Mouse (Mus musculus) embryonic facial prominence, embryonic 14.5 days (tissue): Measurements from ENCODE around the gene Zfp697. TPM values are rescaled to one million over a fixed set of nuclear protein-coding genes. Genes with fewer than 3 reads are reported as not detected.
"Not testable (repeated sequence)": the region's sequence is repeated elsewhere in the genome, so short reads cannot be mapped to it uniquely, and the experiment has no call there.

Source experiments
- ATAC-seq: fragments of 200-750 bp; cut with Nextera tagmentation; 2 replicates; pipeline ENCODE4 v1.8.0; 2017; ENCODE audit warnings: low read depth, moderate number of reproducible peaks, moderate TSS enrichment
- DNase-seq: peaks from one replicate; pipeline ENCODE4 v3.0.0-alpha.2; 2015; ENCODE audit warnings: low spot score
- H3K27ac ChIP-seq: fragments of 300-500 bp; sonication (generic); replicated peaks from 2 replicates; pipeline ENCODE4 v1.5.1; 2014; ENCODE audit warnings: low read depth, mild to moderate bottlenecking, low read length, moderate library complexity
- H3K27me3 ChIP-seq: fragments of 300-500 bp; sonication (generic); replicated peaks from 2 replicates; pipeline ENCODE4 v1.6.1; 2014; ENCODE audit warnings: low read length; ENCODE audit not compliant: control insufficient read depth, insufficient read depth
- H3K36me3 ChIP-seq: fragments of 300-500 bp; sonication (generic); 2 replicates; pipeline ENCODE4 v1.6.1; 2014; ENCODE audit warnings: low read length, mixed read lengths; ENCODE audit not compliant: control insufficient read depth, insufficient read depth
- H3K4me1 ChIP-seq: fragments of 300-500 bp; sonication (generic); 2 replicates; pipeline ENCODE4 v1.6.1; 2014; ENCODE audit warnings: antibody characterized with exemption, low read length; ENCODE audit not compliant: control insufficient read depth, insufficient read depth
- H3K4me2 ChIP-seq: fragments of 300-500 bp; sonication (generic); 2 replicates; pipeline ENCODE4 v1.6.1; 2014; ENCODE audit warnings: low read depth, mild to moderate bottlenecking, low read length, moderate library complexity, mixed read lengths
- H3K4me3 ChIP-seq: fragments of 300-500 bp; sonication (generic); 2 replicates; pipeline ENCODE4 v1.5.1; 2014; ENCODE audit warnings: low read depth, mild to moderate bottlenecking, low read length
- H3K9ac ChIP-seq: fragments of 300-500 bp; sonication (generic); 2 replicates; pipeline ENCODE4 v1.6.1; 2014; ENCODE audit warnings: low read depth, mild to moderate bottlenecking, low read length, moderate library complexity, mixed read lengths
- H3K9me3 ChIP-seq: fragments of 300-500 bp; sonication (generic); 2 replicates; pipeline ENCODE4 v1.6.1; 2016; ENCODE audit warnings: low read length; ENCODE audit not compliant: control insufficient read depth
- WGBS: fragments of 180-500 bp; shearing (Covaris S2); extraction: QIAGEN DNeasy Blood & Tissue Kit; methylation state at CpG from one replicate; pipeline ENCODE4 v1.1.7; 2014; 5-methylcytosine and 5-hydroxymethylcytosine counted together
- polyA plus RNA-seq: library from polyadenylated mRNA; unstranded; fragments of >200 nt; fragmentation: Nextera tagmentation; extraction: Ambion mirVana; gene quantifications from 2 replicates; pipeline ENCODE4 v1.2.1, GENCODE M21; 2014

Gene Zfp697
- polyA plus RNA-seq, 1 experiment from 2014 or later, result 4.8 TPM

GRCm38 (mm10) chr3:98407261-98407780 lies 25.1 kb downstream of the Zfp697 start:
- WGBS, result 69% methylated on average over 4 of the region's 5 CpGs
- H3K4me3 ChIP-seq, H3K36me3 ChIP-seq, H3K27ac ChIP-seq, H3K4me1 ChIP-seq, H3K4me2 ChIP-seq, H3K27me3 ChIP-seq, DNase-seq, H3K9me3 ChIP-seq, ATAC-seq, H3K9ac ChIP-seq: not testable (repeated sequence)

- not testable (repeated sequence) for H3K4me1 ChIP-seq, H3K9me3 ChIP-seq, H3K27me3 ChIP-seq, DNase-seq, H3K4me3 ChIP-seq, H3K4me2 ChIP-seq, H3K9ac ChIP-seq, H3K36me3 ChIP-seq, H3K27ac ChIP-seq
- peak; percentile 86 for ATAC-seq
- WGBS, result 86% methylated on average over 11 of the region's 27 CpGs
Measured at GRCm38 (mm10) chr3:98410619-98411580, 28.6 kb downstream of the Zfp697 start.

DNA sequence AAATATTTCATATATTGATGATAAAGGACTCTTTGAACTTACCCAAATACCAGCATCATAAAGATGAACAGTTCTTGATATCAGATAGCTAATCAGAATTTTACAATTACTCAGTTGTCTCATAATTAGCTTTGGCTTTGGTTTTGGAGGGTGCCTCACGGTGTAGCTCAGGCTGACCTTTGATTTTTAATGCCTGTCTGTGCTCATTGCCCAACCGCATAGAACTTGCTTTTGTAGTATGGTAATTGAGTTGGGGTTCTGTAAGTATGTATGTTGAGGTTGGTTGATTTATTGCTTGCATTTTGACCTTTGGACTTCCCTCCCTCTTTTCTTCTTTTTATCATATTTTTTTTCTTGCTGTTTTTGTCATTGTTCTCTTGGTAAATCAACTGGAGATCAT lies 31.5 kb downstream of the Zfp697 start:
- H3K36me3 ChIP-seq, result no peaks in the 10 kb centered on the region
- H3K9me3 ChIP-seq, result no peaks in the 10 kb centered on the region
- H3K27me3 ChIP-seq, result no peaks in the 10 kb centered on the region
- H3K4me1 ChIP-seq, result peaks cover 7% of the 10 kb centered on the region
- no peak overlapping the region for H3K4me2 ChIP-seq
- H3K9ac ChIP-seq, result no peak overlapping the region
- no peak overlapping the region for H3K4me3 ChIP-seq
- ATAC-seq, result no peak
- WGBS, result 75% methylated on average over 2 of the region's 2 CpGs
- no peak for DNase-seq
- H3K27ac ChIP-seq, result no peak overlapping the region

GRCm38 (mm10) chr3:98414296-98414695 lies 32.0 kb downstream of the Zfp697 start:
- ATAC-seq, result no peak
- no peak for DNase-seq

GRCm38 (mm10) chr3:98416426-98417250 lies 34.4 kb downstream of the Zfp697 start:
- ATAC-seq (no peak), DNase-seq (no peak)
- H3K27me3 ChIP-seq, result no peaks in the 10 kb centered on the region
- H3K36me3 ChIP-seq, result no peaks in the 10 kb centered on the region
- H3K4me1 ChIP-seq, result peaks cover 7% of the 10 kb centered on the region
- no peaks in the 10 kb centered on the region for H3K9me3 ChIP-seq
- H3K9ac ChIP-seq, result no peak overlapping the region
- no peak overlapping the region for H3K4me3 ChIP-seq
- H3K4me2 ChIP-seq, result no peak overlapping the region
- H3K27ac ChIP-seq, result no peak overlapping the region
- WGBS, result 72% methylated on average over 5 of the region's 5 CpGs

More at GRCm38 (mm10) chr3:98414296-98414695, 32.0 kb downstream of the Zfp697 start:
- Histone ChIP-seq H3K4me1 (peaks cover 7% of the 10 kb centered on the region), H3K4me3 (no peak overlapping the region), H3K4me2 (no peak overlapping the region), H3K27me3 (no peaks in the 10 kb centered on the region), H3K27ac (no peak overlapping the region), H3K9me3 (no peaks in the 10 kb centered on the region), H3K36me3 (no peaks in the 10 kb centered on the region), H3K9ac (no peak overlapping the region)
- 66% methylated on average over 3 of the region's 3 CpGs for WGBS

GRCm38 (mm10) chr3:98417328-98417727 lies 35.1 kb downstream of the Zfp697 start:
- H3K9me3 ChIP-seq, result no peaks in the 10 kb centered on the region
- H3K36me3 ChIP-seq, result no peaks in the 10 kb centered on the region
- no peaks in the 10 kb centered on the region for H3K27me3 ChIP-seq
- peaks cover 7% of the 10 kb centered on the region for H3K4me1 ChIP-seq
- 57% methylated on average over 4 of the region's 4 CpGs for WGBS
- ATAC-seq, result peak; percentile 67
- no peak overlapping the region for H3K4me3 ChIP-seq
- no peak overlapping the region for H3K4me2 ChIP-seq
- H3K9ac ChIP-seq, result no peak overlapping the region
- DNase-seq, result peak; percentile 88
- H3K27ac ChIP-seq, result no peak overlapping the region

DNA sequence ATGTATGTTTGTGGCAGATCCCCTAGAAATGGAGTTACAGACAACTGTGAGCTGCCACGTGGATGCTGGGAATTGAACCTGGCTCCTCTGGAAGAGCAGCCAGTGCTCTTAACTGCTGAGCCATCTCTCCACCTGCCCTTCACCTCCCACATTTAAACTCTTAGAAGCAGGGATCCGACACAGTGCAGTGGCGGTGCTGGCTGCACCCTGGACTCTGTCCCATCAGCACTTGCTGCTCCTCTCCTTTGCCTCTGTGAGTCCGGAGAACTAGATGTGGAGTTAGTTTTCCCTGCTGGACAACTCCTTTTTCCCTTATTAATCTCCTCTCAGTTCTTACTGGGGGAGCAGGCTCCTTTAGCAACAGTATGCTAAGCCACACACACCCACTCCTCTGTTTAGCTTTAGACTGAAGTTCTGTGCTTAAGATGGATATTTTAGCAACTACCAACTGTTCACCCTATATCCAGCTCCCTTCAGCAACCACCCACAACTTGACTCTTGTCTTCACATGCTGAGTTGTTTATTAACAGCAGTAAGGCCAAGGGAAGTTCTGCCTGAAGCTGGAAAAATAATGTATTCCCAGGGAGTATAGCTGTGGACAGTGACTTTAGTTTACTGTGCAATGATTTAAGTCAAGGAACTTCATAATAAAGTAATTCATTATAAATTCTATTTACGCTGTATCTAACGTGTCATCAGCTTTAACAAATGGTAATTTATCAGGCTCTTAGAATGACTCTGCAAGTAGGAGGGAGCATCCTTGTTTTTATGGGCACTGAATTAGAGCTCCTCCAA lies 36.9 kb downstream of the Zfp697 start:
- H3K4me3 ChIP-seq, result no peak overlapping the region
- WGBS, result 69% methylated on average over 6 of the region's 6 CpGs
- no peak overlapping the region for H3K9ac ChIP-seq
- no peak for ATAC-seq
- no peak overlapping the region for H3K4me2 ChIP-seq
- DNase-seq, result no peak
- H3K27ac ChIP-seq, result no peak overlapping the region
- H3K9me3 ChIP-seq, result no peaks in the 10 kb centered on the region
- peaks cover 7% of the 10 kb centered on the region for H3K4me1 ChIP-seq
- H3K27me3 ChIP-seq, result no peaks in the 10 kb centered on the region
- H3K36me3 ChIP-seq, result no peaks in the 10 kb centered on the region

- Histone ChIP-seq H3K9ac (no peak overlapping the region), H3K9me3 (no peaks in the 10 kb centered on the region), H3K4me2 (no peak overlapping the region), H3K4me3 (no peak overlapping the region), H3K4me1 (peaks cover 7% of the 10 kb centered on the region), H3K27me3 (no peaks in the 10 kb centered on the region), H3K27ac (no peak overlapping the region), H3K36me3 (no peaks in the 10 kb centered on the region)
- ATAC-seq (no peak), DNase-seq (no peak)
- WGBS, result 42% methylated on average over 4 of the region's 4 CpGs
Measured at GRCm38 (mm10) chr3:98419786-98420070, 37.5 kb downstream of the Zfp697 start.
